Mouse (Mus musculus) liver, embryonic 11.5 days (tissue): Measurements from ENCODE around the gene Ksr1. TPM values are rescaled to one million over a fixed set of nuclear protein-coding genes. Genes with fewer than 3 reads are reported as not detected.

Experiments used
- ATAC-seq: fragments of 200-750 bp; cut with Nextera tagmentation; replicated peaks from 2 replicates; pipeline ENCODE4 v1.8.0; 2017; ENCODE audit warnings: moderate number of reproducible peaks, mild to moderate bottlenecking, moderate TSS enrichment, moderate library complexity; ENCODE audit not compliant: low FRiP score
- DNase-seq: peaks from one replicate; pipeline ENCODE4 v3.0.0-alpha.2; 2017; ENCODE audit warnings: low spot score
- H3K27ac ChIP-seq: fragments of 300-500 bp; sonication (generic); 2 replicates; pipeline ENCODE4 v1.5.1; 2014; ENCODE audit warnings: mild to moderate bottlenecking, low read depth, low read length, control low read depth
- H3K27me3 ChIP-seq: fragments of 300-500 bp; sonication (generic); replicated peaks from 2 replicates; pipeline ENCODE4 v1.6.1; 2014; ENCODE audit warnings: low read length, mixed read lengths; ENCODE audit not compliant: control insufficient read depth, insufficient read depth
- H3K36me3 ChIP-seq: fragments of 300-500 bp; sonication (generic); 2 replicates; pipeline ENCODE4 v1.6.1; 2014; ENCODE audit warnings: mild to moderate bottlenecking, low read length, moderate library complexity, mixed read lengths; ENCODE audit not compliant: control insufficient read depth, insufficient read depth
- H3K4me1 ChIP-seq: fragments of 300-500 bp; sonication (generic); replicated peaks from 2 replicates; pipeline ENCODE4 v1.6.1; 2014; ENCODE audit warnings: low read length, mixed read lengths; ENCODE audit not compliant: control insufficient read depth, insufficient read depth
- H3K4me2 ChIP-seq: fragments of 300-500 bp; sonication (generic); 2 replicates; pipeline ENCODE4 v1.6.1; 2014; ENCODE audit warnings: mild to moderate bottlenecking, control low read depth, moderate library complexity
- H3K4me3 ChIP-seq: fragments of 300-500 bp; sonication (generic); 2 replicates; pipeline ENCODE4 v1.5.1; 2014; ENCODE audit warnings: low read depth, low read length, control low read depth
- H3K9ac ChIP-seq: fragments of 300-500 bp; sonication (generic); 2 replicates; pipeline ENCODE4 v1.6.1; 2014; ENCODE audit warnings: low read depth, low read length, control low read depth
- H3K9me3 ChIP-seq: fragments of 300-500 bp; sonication (generic); 2 replicates; pipeline ENCODE4 v1.6.1; 2016; ENCODE audit warnings: low read length, inconsistent platforms, mixed read lengths; ENCODE audit not compliant: control insufficient read depth
- WGBS: fragments of 180-500 bp; shearing (Covaris S2); extraction: QIAGEN DNeasy Blood & Tissue Kit; methylation state at CpG from one replicate; pipeline ENCODE4 v1.1.7; 2014; 5-methylcytosine and 5-hydroxymethylcytosine counted together
- polyA plus RNA-seq: library from polyadenylated mRNA; unstranded; fragments of >200 nt; fragmentation: Nextera tagmentation; extraction: Ambion mirVana; gene quantifications from 2 replicates; pipeline ENCODE4 v1.2.1, GENCODE M21; 2014

Ksr1 gene
- polyA plus RNA-seq, 1 experiment from 2014 or later = 5.0 TPM

DNA sequence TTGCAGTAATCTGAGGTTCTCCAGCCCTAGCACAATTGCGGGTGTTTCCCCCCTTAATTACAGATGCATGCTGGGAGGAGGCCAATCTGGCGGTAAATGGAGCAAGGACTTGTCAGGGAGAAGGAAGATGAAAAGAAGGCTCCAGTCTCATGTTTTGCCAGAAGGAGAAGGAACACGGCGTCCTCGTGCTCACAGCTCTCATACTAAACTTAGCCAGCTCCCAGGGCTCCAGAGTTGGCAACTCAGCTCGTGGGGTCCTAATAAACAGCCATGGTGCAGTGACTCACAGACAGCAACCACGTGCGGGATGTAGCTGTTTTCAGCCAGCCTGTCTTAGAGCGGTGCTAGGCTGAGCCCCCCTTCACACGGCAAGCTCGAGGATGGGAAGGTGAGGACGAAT, 36.7 kb upstream of the Ksr1 start:
- H3K4me2 ChIP-seq = no peak overlapping the region
- ATAC-seq = no peak
- DNase-seq = no peak

DNA sequence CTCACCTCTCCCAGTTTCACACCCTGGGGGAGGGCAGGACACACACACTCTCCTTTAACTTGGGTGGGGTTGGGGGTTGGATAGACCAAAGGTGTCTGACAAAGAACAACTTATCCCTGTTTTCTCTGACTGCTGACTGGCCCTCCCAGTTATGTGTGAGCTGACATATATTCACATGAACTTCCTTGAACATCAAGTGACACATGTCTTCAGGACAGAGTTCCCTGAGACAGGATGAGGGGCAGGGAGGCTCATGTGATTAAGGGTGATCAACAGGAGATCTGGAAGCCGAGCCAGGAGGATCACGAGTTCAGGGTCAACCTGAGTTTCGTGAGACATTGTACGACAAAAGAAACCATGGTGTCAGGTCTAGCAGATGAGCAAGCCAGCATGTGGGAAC, 35.7 kb upstream of the Ksr1 start:
- H3K36me3 ChIP-seq = no peaks in the 10 kb centered on the region
- no peaks in the 10 kb centered on the region for H3K27me3 ChIP-seq
- H3K27ac ChIP-seq = no peak overlapping the region
- WGBS = 86% methylated on average over 4 of the region's 4 CpGs
- H3K9me3 ChIP-seq = no peaks in the 10 kb centered on the region
- ATAC-seq (no peak), DNase-seq (no peak)
- H3K4me2 ChIP-seq = no peak overlapping the region
- H3K4me3 ChIP-seq = no peak overlapping the region
- no peaks in the 10 kb centered on the region for H3K4me1 ChIP-seq
- no peak overlapping the region for H3K9ac ChIP-seq

More for the DNA sequence above, 36.7 kb upstream of the Ksr1 start:
- 67% methylated on average over 12 of the region's 12 CpGs for WGBS
- H3K9me3 ChIP-seq = no peaks in the 10 kb centered on the region
- no peaks in the 10 kb centered on the region for H3K27me3 ChIP-seq
- H3K4me3 ChIP-seq = no peak overlapping the region
- H3K27ac ChIP-seq = no peak overlapping the region
- H3K9ac ChIP-seq = no peak overlapping the region
- no peaks in the 10 kb centered on the region for H3K36me3 ChIP-seq
- no peaks in the 10 kb centered on the region for H3K4me1 ChIP-seq

DNA sequence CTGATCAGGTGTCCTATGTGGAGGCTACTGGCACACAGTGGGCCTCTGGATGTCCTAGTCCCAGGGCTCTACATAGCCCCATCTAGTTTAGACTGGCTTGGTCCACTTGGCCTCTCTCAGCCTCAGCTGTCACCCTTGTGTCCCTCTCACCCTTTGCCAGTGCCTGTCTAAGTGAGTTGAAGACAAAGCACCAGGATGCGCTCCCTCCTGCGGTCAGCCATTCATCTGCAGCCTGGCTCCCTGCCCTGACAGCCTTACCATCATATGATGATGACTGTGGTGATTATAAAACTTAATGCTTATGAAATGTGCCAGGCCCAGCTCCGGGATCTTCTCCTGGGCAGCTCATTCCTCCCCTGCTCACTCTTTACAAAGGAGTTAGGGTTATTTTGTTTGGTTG, 30.5 kb upstream of the Ksr1 start:
- ATAC-seq (no peak), DNase-seq (no peak)
- Histone ChIP-seq H3K4me3 (no peak overlapping the region), H3K27me3 (no peaks in the 10 kb centered on the region), H3K9me3 (no peaks in the 10 kb centered on the region), H3K36me3 (no peaks in the 10 kb centered on the region), H3K27ac (no peak overlapping the region), H3K9ac (no peak overlapping the region), H3K4me1 (no peaks in the 10 kb centered on the region), H3K4me2 (no peak overlapping the region)
- WGBS = 89% methylated on average over 3 of the region's 3 CpGs

DNA sequence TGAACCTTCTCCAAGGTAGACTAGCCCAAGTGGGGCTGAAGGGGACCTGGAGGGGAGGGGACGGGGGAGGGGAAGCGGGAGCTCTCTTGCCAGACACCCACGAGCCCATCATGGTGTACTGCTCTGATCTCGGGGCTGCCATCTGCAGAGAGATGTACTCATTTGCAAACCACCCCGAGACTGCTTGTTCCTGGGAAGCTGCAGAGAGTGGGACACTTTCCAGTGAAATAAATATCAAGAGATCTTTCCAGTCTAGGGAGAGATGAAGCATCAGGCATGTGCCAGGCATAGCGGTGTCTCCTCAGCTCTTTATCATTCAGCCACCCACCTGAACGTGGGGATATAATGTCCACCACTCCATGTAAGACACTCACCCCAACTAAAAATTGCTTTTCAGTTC, 25.8 kb upstream of the Ksr1 start:
- no peak overlapping the region for H3K4me3 ChIP-seq
- H3K4me2 ChIP-seq = no peak overlapping the region
- no peak for DNase-seq
- H3K27me3 ChIP-seq = no peaks in the 10 kb centered on the region
- no peak overlapping the region for H3K9ac ChIP-seq
- no peaks in the 10 kb centered on the region for H3K36me3 ChIP-seq
- no peak overlapping the region for H3K27ac ChIP-seq
- H3K4me1 ChIP-seq = no peaks in the 10 kb centered on the region
- 85% methylated on average over 7 of the region's 7 CpGs for WGBS
- no peaks in the 10 kb centered on the region for H3K9me3 ChIP-seq
- ATAC-seq = no peak

DNA sequence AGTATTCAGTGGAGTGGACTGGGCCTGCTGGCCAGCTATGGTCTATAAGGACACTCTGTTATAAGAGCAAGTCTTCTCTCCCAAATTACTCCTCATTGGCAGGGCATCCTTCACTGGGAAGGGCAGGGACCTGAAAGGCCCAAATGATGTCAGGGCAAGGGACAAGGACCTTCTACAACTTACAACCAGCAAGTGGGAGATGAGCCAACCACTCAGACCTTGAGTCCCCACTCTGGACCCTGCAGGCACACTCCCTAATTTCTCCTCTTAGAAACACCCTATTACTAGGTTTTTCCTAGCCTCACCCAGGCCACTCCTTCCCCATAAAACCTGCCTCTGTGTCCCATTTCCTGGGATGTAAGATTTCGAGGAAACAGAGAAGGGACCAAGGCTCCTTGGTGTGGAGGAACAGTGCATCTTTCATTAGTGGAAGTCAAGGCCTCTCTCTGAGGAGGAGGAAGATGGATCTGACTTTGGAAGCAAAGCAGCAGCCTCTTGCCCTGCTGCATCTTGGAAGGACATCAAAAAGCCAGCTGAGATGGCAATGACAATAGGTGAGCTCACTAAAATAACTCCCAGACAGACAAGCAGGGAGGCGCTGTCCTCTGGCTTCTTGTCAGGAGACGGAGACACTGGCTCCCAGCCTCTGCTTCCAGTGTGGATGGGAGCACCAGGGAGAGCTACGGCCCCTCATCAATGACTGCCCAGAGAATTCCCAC, 20.5 kb upstream of the Ksr1 start:
- Histone ChIP-seq H3K36me3 (no peaks in the 10 kb centered on the region), H3K4me2 (no peak overlapping the region), H3K27ac (no peak overlapping the region), H3K4me1 (no peaks in the 10 kb centered on the region), H3K27me3 (no peaks in the 10 kb centered on the region), H3K9me3 (no peaks in the 10 kb centered on the region), H3K4me3 (no peak overlapping the region), H3K9ac (no peak overlapping the region)
- WGBS = 84% methylated on average over 4 of the region's 4 CpGs
- ATAC-seq (no peak), DNase-seq (no peak)

DNA sequence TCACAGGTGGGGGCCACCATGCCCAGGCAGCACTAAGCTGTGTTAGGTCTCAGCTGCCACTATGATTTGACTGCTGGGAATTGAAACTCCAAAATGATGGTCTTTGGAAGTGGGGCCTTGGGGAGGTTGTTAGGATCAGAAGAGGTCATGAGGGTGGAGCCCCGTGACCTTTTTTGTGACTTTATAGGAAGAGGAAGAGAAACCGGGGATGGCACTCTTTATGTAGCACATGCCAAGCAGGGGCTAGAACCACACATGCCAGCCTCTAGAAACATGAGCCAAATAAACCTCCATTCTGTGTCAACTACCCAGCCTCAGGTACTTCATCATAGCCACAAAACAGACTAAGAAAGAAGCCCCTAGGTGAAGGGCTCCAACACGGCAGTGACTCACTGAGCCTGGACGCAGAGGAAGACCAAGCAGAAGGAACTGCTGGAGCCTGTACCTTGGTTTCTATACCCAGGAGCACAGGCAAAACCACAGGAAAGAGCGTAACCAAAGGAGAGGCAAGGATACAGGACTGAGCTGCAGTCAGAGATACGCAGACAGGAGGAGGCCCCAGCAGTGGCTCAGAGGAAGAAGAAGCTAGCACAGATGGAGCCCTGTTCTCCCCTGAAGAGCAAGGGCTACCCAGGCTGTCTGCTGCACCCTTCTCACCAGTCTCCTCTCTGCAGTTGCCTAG, 15.0 kb upstream of the Ksr1 start:
- H3K4me3 ChIP-seq = no peak overlapping the region
- no peaks in the 10 kb centered on the region for H3K4me1 ChIP-seq
- H3K27me3 ChIP-seq = no peaks in the 10 kb centered on the region
- DNase-seq (no peak), ATAC-seq (no peak)
- no peak overlapping the region for H3K27ac ChIP-seq
- no peaks in the 10 kb centered on the region for H3K36me3 ChIP-seq
- no peaks in the 10 kb centered on the region for H3K9me3 ChIP-seq
- no peak overlapping the region for H3K4me2 ChIP-seq
- H3K9ac ChIP-seq = no peak overlapping the region
- 63% methylated on average over 6 of the region's 6 CpGs for WGBS

DNA sequence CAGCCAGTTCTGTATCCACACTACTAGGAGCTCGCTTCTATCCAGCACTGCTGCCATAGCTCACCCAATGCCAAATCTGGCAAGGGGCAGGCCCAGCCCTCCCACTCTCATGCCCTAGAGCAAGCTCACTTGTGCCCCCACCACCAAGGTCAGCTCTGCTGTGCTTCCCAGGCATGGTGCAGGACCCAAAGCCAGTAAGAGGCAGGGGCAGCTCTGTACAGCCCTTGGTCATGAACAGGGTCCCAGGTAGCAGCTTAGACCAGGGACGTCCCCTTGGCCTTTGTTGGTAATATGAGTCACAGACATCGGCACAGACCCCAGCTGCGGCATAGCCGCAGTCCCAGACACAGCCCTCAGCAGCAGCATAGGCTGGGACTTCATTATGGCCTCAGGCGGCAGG, 13.9 kb upstream of the Ksr1 start:
- DNase-seq (no peak), ATAC-seq (no peak)
- Histone ChIP-seq H3K4me1 (no peaks in the 10 kb centered on the region), H3K9me3 (no peaks in the 10 kb centered on the region), H3K27me3 (no peaks in the 10 kb centered on the region), H3K36me3 (no peaks in the 10 kb centered on the region), H3K4me2 (no peak overlapping the region), H3K27ac (no peak overlapping the region), H3K9ac (no peak overlapping the region), H3K4me3 (no peak overlapping the region)
- 83% methylated on average over 6 of the region's 6 CpGs for WGBS

DNA sequence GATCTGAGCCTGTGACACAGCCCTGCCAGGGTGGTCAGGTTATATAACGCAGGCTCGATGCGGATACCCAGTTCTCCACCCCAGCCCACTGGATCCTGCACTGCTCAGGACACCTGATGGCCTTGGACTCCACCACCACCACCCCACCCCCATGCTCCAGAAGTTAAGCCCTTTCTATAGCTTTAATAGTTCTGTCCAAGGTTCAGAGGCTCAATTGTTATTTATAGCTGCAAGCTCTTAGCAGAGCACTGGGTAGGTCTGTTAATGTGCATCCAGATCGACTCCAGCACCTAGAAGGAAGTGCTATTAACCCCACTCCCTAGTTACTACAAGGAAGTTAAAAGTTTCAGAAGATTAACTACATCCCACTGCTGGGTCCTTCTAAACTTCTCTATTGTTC, 11.5 kb upstream of the Ksr1 start:
- Histone ChIP-seq H3K4me1 (no peaks in the 10 kb centered on the region), H3K9me3 (no peaks in the 10 kb centered on the region), H3K36me3 (no peaks in the 10 kb centered on the region), H3K4me2 (no peak overlapping the region), H3K4me3 (no peak overlapping the region), H3K27ac (no peak overlapping the region), H3K9ac (no peak overlapping the region), H3K27me3 (no peaks in the 10 kb centered on the region)
- WGBS = 78% methylated on average over 4 of the region's 4 CpGs
- no peak for ATAC-seq
- no peak for DNase-seq

DNA sequence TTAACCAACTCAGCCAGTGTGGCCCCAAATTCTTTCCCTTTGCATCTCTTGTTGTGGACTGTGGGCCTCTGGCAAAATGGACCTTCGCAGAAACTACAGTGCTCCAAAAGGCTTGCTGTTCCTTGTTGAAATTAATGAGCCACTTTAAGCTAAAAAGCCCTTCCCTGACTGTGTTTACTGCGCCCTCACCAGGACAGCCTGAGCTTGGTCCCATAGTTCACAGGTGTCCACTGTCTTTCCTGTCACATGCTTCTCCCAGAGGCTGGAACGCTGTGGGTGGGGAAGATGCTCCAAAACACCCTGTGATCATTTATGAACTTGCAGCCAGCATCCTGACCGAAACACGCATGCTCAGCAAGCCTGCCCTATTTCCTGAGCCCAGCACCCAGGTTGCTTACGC, 9.1 kb upstream of the Ksr1 start:
- WGBS = 75% methylated on average over 6 of the region's 6 CpGs
- ATAC-seq (no peak), DNase-seq (no peak)
- Histone ChIP-seq H3K4me3 (no peak overlapping the region), H3K4me1 (no peaks in the 10 kb centered on the region), H3K4me2 (no peak overlapping the region), H3K36me3 (no peaks in the 10 kb centered on the region), H3K27ac (no peak overlapping the region), H3K9ac (no peak overlapping the region), H3K27me3 (no peaks in the 10 kb centered on the region), H3K9me3 (no peaks in the 10 kb centered on the region)
